Mouse (Mus musculus) lung, embryonic 14.5 days (tissue): ENCODE measurements at regions not wholly inside any gene's neighbourhood (a gene's known extent, or its start where the extent isn't known, plus 50 kb on each side); places are given as distances from the start of the nearest gene placed in this dataset.

ENCODE experiments used
- ATAC-seq: fragments of 200-750 bp; cut with Nextera tagmentation; 2 replicates; pipeline ENCODE4 v1.8.0; 2017; ENCODE audit warnings: mild to moderate bottlenecking, moderate TSS enrichment, moderate library complexity; ENCODE audit not compliant: insufficient read depth
- DNase-seq: peaks from one replicate; pipeline ENCODE4 v3.0.0-alpha.2; 2015
- H3K27ac ChIP-seq: fragments of 300-500 bp; sonication (generic); 2 replicates; pipeline ENCODE4 v1.5.1; 2014; ENCODE audit warnings: low read depth, mild to moderate bottlenecking, moderate library complexity
- H3K27me3 ChIP-seq: fragments of 300-500 bp; sonication (generic); 2 replicates; pipeline ENCODE4 v1.6.1; 2014; ENCODE audit warnings: low read length, control low read depth; ENCODE audit not compliant: insufficient read depth
- H3K36me3 ChIP-seq: fragments of 300-500 bp; sonication (generic); 2 replicates; pipeline ENCODE4 v1.6.1; 2014; ENCODE audit warnings: control low read depth; ENCODE audit not compliant: insufficient read depth
- H3K4me1 ChIP-seq: fragments of 300-500 bp; sonication (generic); 2 replicates; pipeline ENCODE4 v1.6.1; 2014; ENCODE audit warnings: antibody characterized with exemption, control low read depth; ENCODE audit not compliant: insufficient read depth
- H3K4me2 ChIP-seq: fragments of 300-500 bp; sonication (generic); 2 replicates; pipeline ENCODE4 v1.6.1; 2014; ENCODE audit warnings: mild to moderate bottlenecking
- H3K4me3 ChIP-seq: fragments of 300-500 bp; sonication (generic); 2 replicates; pipeline ENCODE4 v1.5.1; 2014; ENCODE audit warnings: low read depth, low read length
- H3K9ac ChIP-seq: fragments of 300-500 bp; sonication (generic); 2 replicates; pipeline ENCODE4 v1.6.1; 2014
- H3K9me3 ChIP-seq: fragments of 300-500 bp; sonication (generic); 2 replicates; pipeline ENCODE4 v1.6.1; 2016; ENCODE audit warnings: low read depth, low read length, control low read depth
- CTCF ChIP-seq: IDR thresholded peaks from 2 replicates; pipeline ENCODE4 v1.5.1; 2016; ENCODE audit warnings: antibody characterized with exemption, low read depth
- WGBS: fragments of 180-500 bp; shearing (Covaris S2); extraction: QIAGEN DNeasy Blood & Tissue Kit; methylation state at CpG from one replicate; pipeline ENCODE4 v1.1.7; 2014; 5-methylcytosine and 5-hydroxymethylcytosine counted together

GRCm38 (mm10) chr15:63611161-63611560, 233.8 kb downstream of the Gsdmc2 start:
- H3K4me1 ChIP-seq: no peaks in the 10 kb centered on the region
- no peak overlapping the region for H3K27ac ChIP-seq
- TF ChIP-seq CTCF: no peak
- no peaks in the 10 kb centered on the region for H3K27me3 ChIP-seq
- no peaks in the 10 kb centered on the region for H3K9me3 ChIP-seq
- H3K4me2 ChIP-seq: no peak overlapping the region
- WGBS: 92% methylated on average over 3 of the region's 3 CpGs
- no peak overlapping the region for H3K9ac ChIP-seq
- H3K4me3 ChIP-seq: no peak overlapping the region
- no peaks in the 10 kb centered on the region for H3K36me3 ChIP-seq
- no peak for ATAC-seq
- no peak for DNase-seq

DNA sequence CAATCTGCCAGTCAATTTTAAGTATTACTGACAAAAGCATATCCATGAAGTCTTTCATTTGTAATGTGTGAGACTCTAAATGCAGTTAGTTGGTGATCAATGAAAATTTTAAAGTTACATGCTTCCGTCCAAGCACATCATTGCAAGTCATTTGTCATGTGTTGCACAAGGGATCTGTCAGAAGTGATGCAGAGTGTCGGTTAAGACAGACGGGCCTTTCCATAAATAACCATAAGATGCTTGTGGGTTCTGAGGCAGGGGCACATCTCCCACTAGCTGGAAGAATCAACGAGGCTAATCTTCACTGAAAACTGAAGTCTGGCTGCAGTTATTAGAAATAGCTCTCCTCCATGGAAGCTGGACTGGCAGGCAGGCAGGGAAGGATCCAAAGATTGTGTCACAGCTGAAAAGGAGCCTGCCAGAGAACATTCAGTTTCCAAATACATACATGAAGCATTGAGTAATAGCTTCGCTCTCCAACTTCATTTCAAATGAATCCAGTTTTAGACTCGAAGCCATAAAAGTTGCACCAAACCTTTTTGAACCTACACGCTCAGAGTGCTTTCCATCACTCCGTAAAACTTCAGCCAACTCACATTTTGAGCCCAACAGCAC, 241.8 kb downstream of the Gsdmc2 start:
- no peaks in the 10 kb centered on the region for H3K9me3 ChIP-seq
- no peak overlapping the region for H3K9ac ChIP-seq
- no peaks in the 10 kb centered on the region for H3K36me3 ChIP-seq
- 71% methylated on average over 8 of the region's 8 CpGs for WGBS
- no peak overlapping the region for H3K27ac ChIP-seq
- DNase-seq (peak; percentile 21), ATAC-seq (no peak)
- no peak for TF ChIP-seq CTCF
- H3K4me1 ChIP-seq: no peaks in the 10 kb centered on the region
- H3K4me2 ChIP-seq: no peak overlapping the region
- H3K27me3 ChIP-seq: no peaks in the 10 kb centered on the region
- H3K4me3 ChIP-seq: no peak overlapping the region

DNA sequence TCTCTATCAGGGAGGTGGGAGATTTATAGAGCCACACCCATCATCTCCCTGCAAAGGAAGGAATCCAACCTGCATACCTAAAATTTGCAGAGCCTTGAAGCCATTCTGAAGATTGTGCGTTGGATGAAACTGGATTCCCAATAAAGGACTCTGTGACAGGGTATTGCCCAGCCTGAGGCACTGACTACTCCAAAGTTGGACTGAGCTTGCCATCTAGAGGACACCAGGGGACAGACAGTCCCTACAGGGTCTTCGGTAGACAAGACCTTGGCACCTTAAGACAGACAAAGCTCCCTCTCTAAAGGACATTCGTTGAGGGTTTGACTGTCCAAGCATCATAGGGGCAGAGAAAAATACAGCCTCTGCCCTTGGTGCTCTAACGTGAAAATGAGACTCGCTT, 243.4 kb downstream of the Gsdmc2 start:
- ATAC-seq: peak; percentile 93
- peak; percentile 86 for TF ChIP-seq CTCF
- peak; percentile 86 for DNase-seq
- no peaks in the 10 kb centered on the region for H3K36me3 ChIP-seq
- no peaks in the 10 kb centered on the region for H3K4me1 ChIP-seq
- no peaks in the 10 kb centered on the region for H3K27me3 ChIP-seq
- no peak overlapping the region for H3K27ac ChIP-seq
- no peak overlapping the region for H3K9ac ChIP-seq
- WGBS: 41% methylated on average over 5 of the region's 5 CpGs
- no peak overlapping the region for H3K4me3 ChIP-seq
- H3K4me2 ChIP-seq: no peak overlapping the region
- H3K9me3 ChIP-seq: no peaks in the 10 kb centered on the region

DNA sequence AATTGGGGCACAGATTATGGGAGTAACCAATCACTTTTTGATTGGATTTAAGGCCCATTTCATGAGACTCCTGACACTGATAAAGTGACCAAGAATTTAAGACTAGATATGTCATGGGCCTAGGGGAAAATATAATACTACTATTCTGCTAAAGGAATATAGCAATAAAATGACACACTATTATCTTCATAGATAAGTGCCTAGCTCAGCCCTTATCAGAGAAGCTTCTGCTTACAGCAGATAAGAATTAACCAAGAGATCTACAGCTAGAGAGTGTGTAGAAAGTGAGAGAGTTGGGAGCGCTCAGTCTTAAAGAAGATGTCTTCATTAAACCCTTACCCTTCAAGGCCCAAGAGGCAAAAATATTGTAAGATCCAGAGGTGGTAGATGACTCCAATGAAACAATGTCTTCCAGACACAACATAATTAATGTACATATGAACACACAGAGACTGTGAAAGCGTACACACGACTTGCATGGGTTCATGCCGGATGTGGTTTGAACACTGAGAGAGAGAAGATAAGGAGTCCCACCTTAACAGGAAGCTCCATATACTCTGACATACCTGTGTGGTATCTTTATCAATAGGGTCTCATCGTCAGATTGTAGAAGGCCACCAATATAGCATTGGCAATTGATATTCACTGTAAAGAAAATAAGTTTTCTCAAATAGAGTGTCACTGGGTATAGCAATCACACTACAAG, 252.1 kb downstream of the Gsdmc2 start:
- H3K9ac ChIP-seq: no peak overlapping the region
- no peak for TF ChIP-seq CTCF
- H3K9me3 ChIP-seq: no peaks in the 10 kb centered on the region
- no peaks in the 10 kb centered on the region for H3K36me3 ChIP-seq
- no peak overlapping the region for H3K4me2 ChIP-seq
- no peaks in the 10 kb centered on the region for H3K27me3 ChIP-seq
- no peak for DNase-seq
- no peak overlapping the region for H3K4me3 ChIP-seq
- WGBS: 90% methylated on average over 5 of the region's 5 CpGs
- H3K27ac ChIP-seq: no peak overlapping the region
- no peaks in the 10 kb centered on the region for H3K4me1 ChIP-seq
- no peak for ATAC-seq

GRCm38 (mm10) chr15:63559293-63559692, 285.7 kb downstream of the Gsdmc2 start:
- Histone ChIP-seq H3K9me3 (no peaks in the 10 kb centered on the region), H3K4me2 (no peak overlapping the region), H3K36me3 (no peaks in the 10 kb centered on the region), H3K4me3 (no peak overlapping the region), H3K9ac (no peak overlapping the region), H3K27ac (no peak overlapping the region), H3K4me1 (0 out of 2 replicates have a peak, but pooled peaks cover 6% of the 10 kb centered on the region), H3K27me3 (no peaks in the 10 kb centered on the region)
- 67% methylated on average over 2 of the region's 2 CpGs for WGBS
- DNase-seq (no peak), ATAC-seq (no peak)
- no peak for TF ChIP-seq CTCF

- Histone ChIP-seq H3K27me3 (no peaks in the 10 kb centered on the region), H3K4me2 (no peak overlapping the region), H3K9ac (no peak overlapping the region), H3K36me3 (no peaks in the 10 kb centered on the region), H3K9me3 (no peaks in the 10 kb centered on the region), H3K4me3 (no peak overlapping the region), H3K27ac (no peak overlapping the region), H3K4me1 (0 out of 2 replicates have a peak, but pooled peaks cover 6% of the 10 kb centered on the region)
- ATAC-seq: no peak
- 81% methylated on average over 1 of the region's 1 CpGs for WGBS
- TF ChIP-seq CTCF: no peak
- peak; percentile 24 for DNase-seq
These were observed 286.3 kb downstream of the Gsdmc2 start for GRCm38 (mm10) chr15:63558691-63559090.

GRCm38 (mm10) chr15:63557816-63558215, 287.2 kb downstream of the Gsdmc2 start:
- Histone ChIP-seq H3K27ac (no peak overlapping the region), H3K27me3 (no peaks in the 10 kb centered on the region), H3K4me2 (no peak overlapping the region), H3K9ac (no peak overlapping the region), H3K4me1 (0 out of 2 replicates have a peak, but pooled peaks cover 6% of the 10 kb centered on the region), H3K36me3 (no peaks in the 10 kb centered on the region), H3K9me3 (no peaks in the 10 kb centered on the region), H3K4me3 (no peak overlapping the region)
- ATAC-seq: no peak
- TF ChIP-seq CTCF: no peak
- 67% methylated on average over 3 of the region's 3 CpGs for WGBS
- no peak for DNase-seq
